Comparison of ENCODE assay signal across 8 mouse cellular contexts in genomic region chr10:21600931-21601330, GRCm38 (mm10). TPM values are rescaled to one million over a fixed set of nuclear protein-coding genes. Genes with fewer than 3 reads are reported as not detected.
DNase-seq lines count a peak whose midpoint lies in the region; ATAC-seq and TF ChIP-seq lines count a peak whose summit lies in the region.

No protein-coding gene starts in this region.

- peaks cover 14% of the 10 kb centered on the region for H3K4me1 ChIP-seq in kidney, adult 2 months (ENCODE audit: control insufficient read depth, insufficient read depth, low read length)
- peaks cover 15% of the 10 kb centered on the region for H3K4me1 ChIP-seq in kidney, embryonic 15.5 days
- H3K4me1 ChIP-seq in heart, postnatal 0 days (ENCODE audit: control insufficient read depth, insufficient read depth) = peaks cover 6% of the 10 kb centered on the region

- H3K27ac ChIP-seq in kidney, adult 2 months (ENCODE audit: insufficient read depth, low read depth, low read length) = no peak overlapping the region
- no peak overlapping the region for H3K27ac ChIP-seq in kidney, embryonic 15.5 days
- no peak overlapping the region for H3K27ac ChIP-seq in heart, postnatal 0 days (ENCODE audit: low read depth)

- no peak overlapping the region for H3K4me3 ChIP-seq in kidney, adult 2 months (ENCODE audit: insufficient read depth, low read depth, low read length)
- H3K4me3 ChIP-seq in kidney, embryonic 15.5 days (replicated peaks) = no peak overlapping the region
- no peak overlapping the region for H3K4me3 ChIP-seq in heart, postnatal 0 days (ENCODE audit: low read depth, low read length)

- H3K9ac ChIP-seq in kidney, embryonic 15.5 days = no peak overlapping the region
- no peak overlapping the region for H3K9ac ChIP-seq in heart, postnatal 0 days (replicated peaks; ENCODE audit: low read depth, low read length)

- peak; percentile 87 for DNase-seq in kidney, adult 2 months
- peak; percentile 89 for DNase-seq in R1 (ENCODE audit: low read depth, low spot score)
- DNase-seq in cerebellum, postnatal 10 days = peak; percentile 76 to 80
- peak; percentile 39 for DNase-seq in heart, postnatal 0 days (ENCODE audit: low spot score)
- DNase-seq in left cerebral cortex, postnatal 4 days = peak; percentile 49
- peak; percentile 56 for DNase-seq in ovary, postnatal 14 days (ENCODE audit: low spot score)
- peak; percentile 33 to 65 for DNase-seq in thymus, postnatal 10 days (ENCODE audit: low spot score in 2 of 2)

- no peak for TF ChIP-seq POLR2A in kidney, adult 2 months (IDR thresholded peaks at IDR 0.05; ENCODE audit: low read depth, low read length)

- intact Hi-C loops in left cerebral cortex, postnatal 4 days (cut with DNase I) = loop anchor here (10.0 kb wide), 1 partner anchor 394 kb away; no protein-coding TSS in a partner anchor

- no peaks in the 10 kb centered on the region for H3K9me3 ChIP-seq in kidney, embryonic 15.5 days (replicated peaks)
- no peaks in the 10 kb centered on the region for H3K9me3 ChIP-seq in heart, postnatal 0 days (replicated peaks; ENCODE audit: control insufficient read depth, low read length)

- no peak overlapping the region for H3K4me2 ChIP-seq in kidney, embryonic 15.5 days
- H3K4me2 ChIP-seq in heart, postnatal 0 days (ENCODE audit: low read depth, low read length) = no peak overlapping the region

- no peak for TF ChIP-seq EP300 in heart, postnatal 0 days (IDR thresholded peaks at IDR 0.05; ENCODE audit: low read depth)

- ATAC-seq in kidney, embryonic 15.5 days (replicated peaks; ENCODE audit: low FRiP score) = no peak
- ATAC-seq in heart, postnatal 0 days (ENCODE audit: insufficient read depth, low read depth) = no peak

- H3K36me3 ChIP-seq in kidney, adult 2 months (ENCODE audit: control insufficient read depth, insufficient read depth, low read length) = no peaks in the 10 kb centered on the region
- no peaks in the 10 kb centered on the region for H3K36me3 ChIP-seq in kidney, embryonic 15.5 days
- H3K36me3 ChIP-seq in heart, postnatal 0 days (replicated peaks; ENCODE audit: control insufficient read depth, insufficient read depth, low read length) = no peaks in the 10 kb centered on the region

- peak; percentile 94 for TF ChIP-seq CTCF in kidney, adult 2 months (conservative IDR thresholded peaks at IDR 0.05; ENCODE audit: insufficient read depth, insufficient read length, low read depth, low read length)
- peak; percentile 92 for TF ChIP-seq CTCF in heart, postnatal 0 days (IDR thresholded peaks at IDR 0.05; ENCODE audit: low read depth)

- WGBS in kidney, adult 2 months = 46% methylated on average over 5 of the region's 5 CpGs
- 40% methylated on average over 5 of the region's 5 CpGs for WGBS in kidney, embryonic 15.5 days
- 45% methylated on average over 5 of the region's 5 CpGs for WGBS in heart, postnatal 0 days

- no peaks in the 10 kb centered on the region for H3K27me3 ChIP-seq in kidney, adult 2 months (replicated peaks; ENCODE audit: control insufficient read depth, insufficient read depth, low read length)
- H3K27me3 ChIP-seq in kidney, embryonic 15.5 days = no peaks in the 10 kb centered on the region
- H3K27me3 ChIP-seq in heart, postnatal 0 days (ENCODE audit: control insufficient read depth, insufficient read depth, low read length) = no peaks in the 10 kb centered on the region

RNA-seq across cellular contexts. Expression of gene 1700020N01Rik, which starts 8.0 kb away (rescaled TPM):
- polyA plus RNA-seq in kidney, adult 2 months (2012; rRNA removed) = 0.09 and 0.14 TPM in 2 replicates
- polyA plus RNA-seq in kidney, embryonic 15.5 days (2015; fragmentation: Nextera tagmentation; extraction: Ambion mirVana) = not detected in 2 replicates
- total RNA-seq in heart, postnatal 0 days (2014; rRNA removed; ENCODE audit: low replicate concordance) = not detected in 2 replicates
- not detected in 2 replicates for polyA plus RNA-seq in heart, postnatal 0 days (2015; fragmentation: Nextera tagmentation; extraction: Ambion mirVana)
- not detected for total RNA-seq in left cerebral cortex, postnatal 4 days (2021)

Comparison
In these comparisons a context has a peak if more than half of its experiments do, and no peak if none do; other contexts are left out.
1. DNase-seq: peak in every context shown above with its lines; median percentile 89 in R1; 87 in kidney, adult 2 months; 78 in cerebellum, postnatal 10 days; 56 in ovary, postnatal 14 days; 49 in left cerebral cortex, postnatal 4 days; 49 in thymus, postnatal 10 days; 39 in heart, postnatal 0 days.